Mouse (Mus musculus): ENCODE data around the gene Ppp2r5e. TPM values are rescaled to one million over a fixed set of nuclear protein-coding genes. Genes with fewer than 3 reads are reported as not detected.
"Not testable (repeated sequence)": the region's sequence is repeated elsewhere in the genome, so short reads cannot be mapped to it uniquely, and the experiment has no call there.

The Ppp2r5e gene
- polyA plus RNA-seq, 1 experiment from 2014 or later: 15.3 TPM

GRCm38 (mm10) chr12:75450592-75450991 is 145.5 kb downstream of the Ppp2r5e start:
- 92% methylated on average over 8 of the region's 8 CpGs for WGBS
- H3K27ac ChIP-seq (replicated peaks; ENCODE audit: low read depth, low read length): no peak overlapping the region

GRCm38 (mm10) chr12:75450011-75450410 is 146.0 kb downstream of the Ppp2r5e start:
- Histone ChIP-seq H3K27ac (replicated peaks; ENCODE audit: low read depth, low read length) (no peak overlapping the region), H3K4me2 (ENCODE audit: low read depth, low read length) (no peak overlapping the region), H3K9ac (ENCODE audit: low read depth, low read length) (no peak overlapping the region), H3K36me3 (ENCODE audit: control insufficient read depth, insufficient read depth, low read length) (peaks cover 31% of the 10 kb centered on the region), H3K4me3 (ENCODE audit: low read depth, low read length) (no peak overlapping the region), H3K9me3 (ENCODE audit: control insufficient read depth, low read length) (no peaks in the 10 kb centered on the region), H3K4me1 (ENCODE audit: control insufficient read depth, insufficient read depth, low read length) (no peaks in the 10 kb centered on the region), H3K27me3 (replicated peaks; ENCODE audit: control insufficient read depth, insufficient read depth, low read length) (no peaks in the 10 kb centered on the region)
- 81% methylated on average over 14 of the region's 14 CpGs for WGBS
- peak; percentile 27 for DNase-seq (ENCODE audit: low spot score)
- ATAC-seq (ENCODE audit: low read depth): no peak

More at GRCm38 (mm10) chr12:75450592-75450991, 145.5 kb downstream of the Ppp2r5e start:
- Histone ChIP-seq H3K4me1 (ENCODE audit: control insufficient read depth, insufficient read depth, low read length) (no peaks in the 10 kb centered on the region), H3K9ac (ENCODE audit: low read depth, low read length) (no peak overlapping the region), H3K4me2 (ENCODE audit: low read depth, low read length) (no peak overlapping the region), H3K27me3 (replicated peaks; ENCODE audit: control insufficient read depth, insufficient read depth, low read length) (no peaks in the 10 kb centered on the region), H3K36me3 (ENCODE audit: control insufficient read depth, insufficient read depth, low read length) (peaks cover 31% of the 10 kb centered on the region), H3K4me3 (ENCODE audit: low read depth, low read length) (no peak overlapping the region), H3K9me3 (ENCODE audit: control insufficient read depth, low read length) (no peaks in the 10 kb centered on the region)
- DNase-seq (ENCODE audit: low spot score) (no peak), ATAC-seq (ENCODE audit: low read depth) (no peak)

GRCm38 (mm10) chr12:75449475-75449966 is 146.5 kb downstream of the Ppp2r5e start:
- Histone ChIP-seq H3K27me3 (replicated peaks; ENCODE audit: control insufficient read depth, insufficient read depth, low read length) (no peaks in the 10 kb centered on the region), H3K36me3 (ENCODE audit: control insufficient read depth, insufficient read depth, low read length) (peaks cover 31% of the 10 kb centered on the region), H3K27ac (replicated peaks; ENCODE audit: low read depth, low read length) (no peak overlapping the region), H3K4me1 (ENCODE audit: control insufficient read depth, insufficient read depth, low read length) (no peaks in the 10 kb centered on the region), H3K9me3 (ENCODE audit: control insufficient read depth, low read length) (no peaks in the 10 kb centered on the region), H3K9ac (ENCODE audit: low read depth, low read length) (no peak overlapping the region), H3K4me3 (ENCODE audit: low read depth, low read length) (no peak overlapping the region), H3K4me2 (ENCODE audit: low read depth, low read length) (no peak overlapping the region)
- 49% methylated on average over 6 of the region's 6 CpGs for WGBS
- no peak for ATAC-seq (ENCODE audit: low read depth)
- peak; percentile 11 for DNase-seq (ENCODE audit: low spot score)

- Histone ChIP-seq H3K9ac (ENCODE audit: low read depth, low read length) (no peak overlapping the region), H3K4me3 (ENCODE audit: low read depth, low read length) (no peak overlapping the region), H3K9me3 (ENCODE audit: control insufficient read depth, low read length) (no peaks in the 10 kb centered on the region), H3K4me2 (ENCODE audit: low read depth, low read length) (no peak overlapping the region), H3K27me3 (replicated peaks; ENCODE audit: control insufficient read depth, insufficient read depth, low read length) (no peaks in the 10 kb centered on the region), H3K4me1 (ENCODE audit: control insufficient read depth, insufficient read depth, low read length) (no peaks in the 10 kb centered on the region), H3K27ac (replicated peaks; ENCODE audit: low read depth, low read length) (no peak overlapping the region), H3K36me3 (ENCODE audit: control insufficient read depth, insufficient read depth, low read length) (peaks cover 31% of the 10 kb centered on the region)
- ATAC-seq (ENCODE audit: low read depth) (no peak), DNase-seq (ENCODE audit: low spot score) (no peak)
- 76% methylated on average over 5 of the region's 5 CpGs for WGBS
Measured at GRCm38 (mm10) chr12:75448921-75449320, 147.1 kb downstream of the Ppp2r5e start.

- no peak overlapping the region for H3K4me3 ChIP-seq (ENCODE audit: low read depth, low read length)
- ATAC-seq (ENCODE audit: low read depth): no peak
- WGBS: 83% methylated on average over 7 of the region's 7 CpGs
- peaks cover 13% of the 10 kb centered on the region; the same call in 1 of the 2 replicates for H3K36me3 ChIP-seq (ENCODE audit: control insufficient read depth, insufficient read depth, low read length)
- no peak overlapping the region for H3K27ac ChIP-seq (replicated peaks; ENCODE audit: low read depth, low read length)
- H3K9me3 ChIP-seq (ENCODE audit: control insufficient read depth, low read length): no peaks in the 10 kb centered on the region
- H3K4me2 ChIP-seq (ENCODE audit: low read depth, low read length): no peak overlapping the region
- no peak overlapping the region for H3K9ac ChIP-seq (ENCODE audit: low read depth, low read length)
- no peaks in the 10 kb centered on the region for H3K4me1 ChIP-seq (ENCODE audit: control insufficient read depth, insufficient read depth, low read length)
- no peak for DNase-seq (ENCODE audit: low spot score)
- no peaks in the 10 kb centered on the region for H3K27me3 ChIP-seq (replicated peaks; ENCODE audit: control insufficient read depth, insufficient read depth, low read length)
Measured at GRCm38 (mm10) chr12:75446245-75446644, 149.8 kb downstream of the Ppp2r5e start.

GRCm38 (mm10) chr12:75432400-75432799 is 163.6 kb downstream of the Ppp2r5e start:
- H3K4me3 ChIP-seq (ENCODE audit: low read depth, low read length); H3K9me3 ChIP-seq (ENCODE audit: control insufficient read depth, low read length); ATAC-seq (ENCODE audit: low read depth); DNase-seq (ENCODE audit: low spot score); H3K4me2 ChIP-seq (ENCODE audit: low read depth, low read length); H3K9ac ChIP-seq (ENCODE audit: low read depth, low read length); H3K27me3 ChIP-seq (replicated peaks; ENCODE audit: control insufficient read depth, insufficient read depth, low read length); H3K36me3 ChIP-seq (ENCODE audit: control insufficient read depth, insufficient read depth, low read length); H3K27ac ChIP-seq (replicated peaks; ENCODE audit: low read depth, low read length); H3K4me1 ChIP-seq (ENCODE audit: control insufficient read depth, insufficient read depth, low read length): not testable (repeated sequence)
- WGBS: 84% methylated on average over 6 of the region's 6 CpGs

- no peaks in the 10 kb centered on the region for H3K4me1 ChIP-seq (ENCODE audit: control insufficient read depth, insufficient read depth, low read length)
- no peak overlapping the region for H3K4me2 ChIP-seq (ENCODE audit: low read depth, low read length)
- DNase-seq (ENCODE audit: low spot score) (no peak), ATAC-seq (ENCODE audit: low read depth) (no peak)
- no peaks in the 10 kb centered on the region for H3K27me3 ChIP-seq (replicated peaks; ENCODE audit: control insufficient read depth, insufficient read depth, low read length)
- 71% methylated on average over 1 of the region's 1 CpGs for WGBS
- no peak overlapping the region for H3K27ac ChIP-seq (replicated peaks; ENCODE audit: low read depth, low read length)
- no peak overlapping the region for H3K4me3 ChIP-seq (ENCODE audit: low read depth, low read length)
- no peak overlapping the region for H3K9ac ChIP-seq (ENCODE audit: low read depth, low read length)
- 0 out of 2 replicates have a peak, but pooled peaks cover 5% of the 10 kb centered on the region for H3K9me3 ChIP-seq (ENCODE audit: control insufficient read depth, low read length)
- no peaks in the 10 kb centered on the region for H3K36me3 ChIP-seq (ENCODE audit: control insufficient read depth, insufficient read depth, low read length)
Measured at GRCm38 (mm10) chr12:75429685-75430396, 166.2 kb downstream of the Ppp2r5e start.

GRCm38 (mm10) chr12:75428719-75429118 is 167.3 kb downstream of the Ppp2r5e start:
- 0 out of 2 replicates have a peak, but pooled peaks cover 5% of the 10 kb centered on the region for H3K9me3 ChIP-seq (ENCODE audit: control insufficient read depth, low read length)
- DNase-seq (ENCODE audit: low spot score) (no peak), ATAC-seq (ENCODE audit: low read depth) (no peak)
- no peak overlapping the region for H3K27ac ChIP-seq (replicated peaks; ENCODE audit: low read depth, low read length)
- H3K9ac ChIP-seq (ENCODE audit: low read depth, low read length): no peak overlapping the region
- H3K4me3 ChIP-seq (ENCODE audit: low read depth, low read length): no peak overlapping the region
- H3K36me3 ChIP-seq (ENCODE audit: control insufficient read depth, insufficient read depth, low read length): no peaks in the 10 kb centered on the region
- H3K4me1 ChIP-seq (ENCODE audit: control insufficient read depth, insufficient read depth, low read length): no peaks in the 10 kb centered on the region
- H3K27me3 ChIP-seq (replicated peaks; ENCODE audit: control insufficient read depth, insufficient read depth, low read length): no peaks in the 10 kb centered on the region
- WGBS: 69% methylated on average over 6 of the region's 6 CpGs
- H3K4me2 ChIP-seq (ENCODE audit: low read depth, low read length): no peak overlapping the region

GRCm38 (mm10) chr12:75425882-75426281 is 170.2 kb downstream of the Ppp2r5e start:
- H3K27ac ChIP-seq (replicated peaks; ENCODE audit: low read depth, low read length): no peak overlapping the region
- ATAC-seq (ENCODE audit: low read depth): no peak
- DNase-seq (ENCODE audit: low spot score): no peak
- no peaks in the 10 kb centered on the region for H3K36me3 ChIP-seq (ENCODE audit: control insufficient read depth, insufficient read depth, low read length)
- no peaks in the 10 kb centered on the region for H3K4me1 ChIP-seq (ENCODE audit: control insufficient read depth, insufficient read depth, low read length)
- no peaks in the 10 kb centered on the region for H3K9me3 ChIP-seq (ENCODE audit: control insufficient read depth, low read length)
- H3K27me3 ChIP-seq (replicated peaks; ENCODE audit: control insufficient read depth, insufficient read depth, low read length): no peaks in the 10 kb centered on the region
- WGBS: 79% methylated on average over 7 of the region's 7 CpGs
- no peak overlapping the region for H3K4me2 ChIP-seq (ENCODE audit: low read depth, low read length)
- no peak overlapping the region for H3K9ac ChIP-seq (ENCODE audit: low read depth, low read length)
- H3K4me3 ChIP-seq (ENCODE audit: low read depth, low read length): no peak overlapping the region
